Mouse (Mus musculus): ENCODE data around the gene Allc. TPM values are rescaled to one million over a fixed set of nuclear protein-coding genes. Genes with fewer than 3 reads are reported as not detected.

Allc gene
- not detected in 2 replicates for polyA plus RNA-seq (2012; rRNA removed)

DNA sequence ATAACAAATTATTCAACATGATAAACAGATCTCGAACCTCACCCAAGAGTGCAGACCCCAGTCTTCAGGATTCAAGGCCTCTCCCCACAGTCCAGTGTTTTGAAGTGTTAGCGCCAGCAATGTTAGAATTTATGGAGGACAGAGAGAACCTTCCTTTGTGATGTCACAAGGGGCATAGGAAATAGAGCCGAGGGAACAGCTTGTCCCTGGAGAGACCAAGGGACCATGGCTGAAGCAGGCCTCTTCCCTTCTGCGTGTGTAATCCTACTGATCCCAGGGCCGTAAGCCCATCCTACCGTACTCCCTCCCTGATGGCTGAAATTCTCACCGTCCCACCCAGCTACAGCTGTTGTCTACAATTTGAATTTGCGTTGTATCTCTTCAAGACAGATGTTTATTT, at the start of gene Allc:
Gene Allc, minus strand, starts transcription at position 101 of the 400 bp plus-strand sequence.
- H3K27me3 ChIP-seq (ENCODE audit: control insufficient read depth, insufficient read depth, low read length), result no peaks in the 10 kb centered on the region
- no peaks in the 10 kb centered on the region for H3K4me1 ChIP-seq (ENCODE audit: control insufficient read depth, insufficient read depth, insufficient read length, low read length)
- H3K36me3 ChIP-seq (ENCODE audit: control insufficient read depth, insufficient read depth, low read length), result no peaks in the 10 kb centered on the region
- whole genome bisulfite sequencing, result 78% methylated on average over 8 of the region's 8 CpGs
- no peak within 1 kb of the TSS for H3K4me3 ChIP-seq (ENCODE audit: low read depth, low read length)
- TF ChIP-seq POLR2A (IDR thresholded peaks at IDR 0.05; ENCODE audit: low read depth, low read length), result no peak
- TF ChIP-seq CTCF (IDR thresholded peaks at IDR 0.05; ENCODE audit: extremely low read depth, insufficient read length, insufficient replicate concordance, low read depth, low read length), result no peak
- no peak within 1 kb of the TSS for H3K27ac ChIP-seq (ENCODE audit: insufficient read depth, low read depth, low read length)

DNA sequence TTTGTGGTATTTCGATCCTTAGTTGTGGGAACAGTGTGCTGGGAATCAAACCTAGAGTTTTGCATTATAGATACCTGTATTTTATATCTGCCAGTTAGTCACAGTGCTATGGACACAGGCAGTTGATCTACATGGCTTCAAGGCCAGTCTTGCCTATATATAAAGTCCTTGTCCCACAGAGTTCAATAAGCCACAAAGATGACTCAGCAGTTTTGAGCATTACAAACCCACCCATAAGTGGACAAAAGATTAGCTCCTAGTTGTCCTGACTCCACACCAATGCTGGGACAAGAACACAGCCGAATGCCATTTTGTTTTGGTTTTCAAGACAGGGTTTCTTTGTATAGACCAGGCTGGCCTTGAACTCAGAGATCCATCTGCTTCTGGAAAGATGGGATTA, 46.1 kb upstream of the Allc start:
- Histone ChIP-seq H3K4me1 (ENCODE audit: control insufficient read depth, insufficient read depth, insufficient read length, low read length) (no peaks in the 10 kb centered on the region), H3K27me3 (ENCODE audit: control insufficient read depth, insufficient read depth, low read length) (no peaks in the 10 kb centered on the region), H3K36me3 (ENCODE audit: control insufficient read depth, insufficient read depth, low read length) (peaks cover 51% of the 10 kb centered on the region), H3K4me3 (ENCODE audit: low read depth, low read length) (no peak overlapping the region), H3K27ac (ENCODE audit: insufficient read depth, low read depth, low read length) (no peak overlapping the region)
- TF ChIP-seq POLR2A (IDR thresholded peaks at IDR 0.05; ENCODE audit: low read depth, low read length) (no peak), CTCF (IDR thresholded peaks at IDR 0.05; ENCODE audit: extremely low read depth, insufficient read length, insufficient replicate concordance, low read depth, low read length) (no peak)
- 90% methylated on average over 2 of the region's 2 CpGs for WGBS

DNA sequence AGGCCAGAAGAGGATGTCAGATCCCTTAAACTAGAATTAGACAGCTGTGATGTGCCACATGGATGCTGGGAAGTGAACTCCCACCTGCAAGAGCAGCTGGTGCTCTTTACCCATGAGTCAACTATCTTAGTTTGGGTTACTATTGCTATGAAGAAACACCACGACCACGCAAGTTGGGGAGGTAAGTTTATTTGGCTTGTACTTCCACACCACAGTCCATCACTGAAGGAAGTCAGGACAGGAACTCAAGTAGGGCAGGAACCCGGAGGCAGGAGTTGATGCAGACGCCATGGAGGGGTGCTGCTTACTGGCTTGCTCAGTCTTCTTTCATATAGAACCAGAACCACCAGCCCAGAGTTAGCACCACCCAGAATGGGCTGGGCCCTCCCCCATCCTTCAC, 44.8 kb upstream of the Allc start:
- Histone ChIP-seq H3K36me3 (ENCODE audit: control insufficient read depth, insufficient read depth, low read length) (peaks cover 38% of the 10 kb centered on the region), H3K27me3 (ENCODE audit: control insufficient read depth, insufficient read depth, low read length) (no peaks in the 10 kb centered on the region), H3K4me3 (ENCODE audit: low read depth, low read length) (no peak overlapping the region), H3K27ac (ENCODE audit: insufficient read depth, low read depth, low read length) (no peak overlapping the region), H3K4me1 (ENCODE audit: control insufficient read depth, insufficient read depth, insufficient read length, low read length) (no peaks in the 10 kb centered on the region)
- TF ChIP-seq POLR2A (IDR thresholded peaks at IDR 0.05; ENCODE audit: low read depth, low read length), result no peak
- no peak for TF ChIP-seq CTCF (IDR thresholded peaks at IDR 0.05; ENCODE audit: extremely low read depth, insufficient read length, insufficient replicate concordance, low read depth, low read length)
- WGBS, result 43% methylated on average over 4 of the region's 4 CpGs

DNA sequence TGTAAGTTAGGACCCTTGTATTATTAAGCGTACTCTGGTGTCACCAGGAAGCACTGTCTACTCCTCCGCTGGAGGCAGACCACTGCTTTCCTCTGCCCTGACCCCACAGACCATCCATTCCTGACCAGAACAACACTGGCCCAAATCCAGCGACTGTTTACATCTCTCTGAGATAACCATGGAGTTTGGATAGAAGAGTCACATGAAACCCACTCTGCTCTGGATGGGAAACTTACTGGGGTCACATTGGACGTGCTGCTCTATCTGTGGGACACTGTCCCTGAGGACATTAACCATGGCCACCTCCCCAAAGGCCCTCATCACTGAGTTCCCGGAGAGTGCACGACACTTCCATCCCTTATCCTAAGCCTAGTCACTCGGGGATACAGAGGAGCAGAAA, 43.1 kb upstream of the Allc start:
- Histone ChIP-seq H3K27ac (ENCODE audit: insufficient read depth, low read depth, low read length) (no peak overlapping the region), H3K27me3 (ENCODE audit: control insufficient read depth, insufficient read depth, low read length) (no peaks in the 10 kb centered on the region), H3K4me3 (ENCODE audit: low read depth, low read length) (no peak overlapping the region), H3K36me3 (ENCODE audit: control insufficient read depth, insufficient read depth, low read length) (peaks cover 23% of the 10 kb centered on the region), H3K4me1 (ENCODE audit: control insufficient read depth, insufficient read depth, insufficient read length, low read length) (no peaks in the 10 kb centered on the region)
- TF ChIP-seq CTCF (IDR thresholded peaks at IDR 0.05; ENCODE audit: extremely low read depth, insufficient read length, insufficient replicate concordance, low read depth, low read length), result no peak
- 77% methylated on average over 7 of the region's 7 CpGs for WGBS

DNA sequence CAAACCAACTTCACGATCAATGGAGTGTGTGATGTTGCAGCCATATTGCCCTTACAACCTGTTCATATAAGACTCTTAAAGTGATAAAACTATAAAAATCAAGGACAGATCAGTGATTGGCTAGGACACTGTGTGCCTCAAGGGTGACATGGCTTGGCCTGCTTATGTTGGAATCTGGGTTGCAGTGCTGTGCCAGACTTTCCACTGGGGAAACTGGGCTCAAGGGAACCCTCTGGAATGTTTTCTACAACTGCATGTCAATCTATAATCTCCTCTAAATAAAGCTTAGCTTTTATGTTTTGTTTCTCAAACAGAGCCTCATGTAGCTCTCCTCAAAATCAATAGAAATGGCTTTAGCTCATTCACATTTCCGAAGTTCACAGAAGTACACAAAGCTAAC, 41.9 kb upstream of the Allc start:
- TF ChIP-seq POLR2A (IDR thresholded peaks at IDR 0.05; ENCODE audit: low read depth, low read length), result no peak
- no peak for TF ChIP-seq CTCF (IDR thresholded peaks at IDR 0.05; ENCODE audit: extremely low read depth, insufficient read length, insufficient replicate concordance, low read depth, low read length)
- Histone ChIP-seq H3K36me3 (ENCODE audit: control insufficient read depth, insufficient read depth, low read length) (peaks cover 13% of the 10 kb centered on the region), H3K4me3 (ENCODE audit: low read depth, low read length) (no peak overlapping the region), H3K27me3 (ENCODE audit: control insufficient read depth, insufficient read depth, low read length) (no peaks in the 10 kb centered on the region), H3K27ac (ENCODE audit: insufficient read depth, low read depth, low read length) (no peak overlapping the region), H3K4me1 (ENCODE audit: control insufficient read depth, insufficient read depth, insufficient read length, low read length) (no peaks in the 10 kb centered on the region)
- 46% methylated on average over 2 of the region's 2 CpGs for WGBS

DNA sequence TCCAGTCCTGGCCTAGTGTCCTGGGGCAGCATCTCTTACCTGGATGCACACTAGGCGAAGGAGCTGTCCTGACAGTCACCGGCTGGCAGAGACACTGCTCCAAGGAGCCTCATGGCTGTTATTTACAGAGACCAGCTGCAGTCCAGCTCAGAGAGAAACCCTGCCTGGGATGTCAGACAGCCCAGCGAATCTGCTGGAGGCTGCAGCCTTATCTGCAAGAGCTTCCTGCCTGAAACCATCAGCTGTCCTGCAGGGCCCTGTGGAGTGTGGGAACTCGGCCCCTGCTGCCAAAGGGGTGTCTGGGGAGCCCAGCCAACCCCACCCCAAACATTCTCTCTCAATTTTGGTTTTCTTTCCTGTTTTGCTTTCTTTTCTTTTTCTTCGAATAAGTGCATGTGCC, 40.9 kb upstream of the Allc start, which contains the start of gene Colec11:
Gene Colec11, minus strand, starts transcription at position 183 of the 400 bp plus-strand sequence.
- H3K4me1 ChIP-seq (ENCODE audit: control insufficient read depth, insufficient read depth, insufficient read length, low read length), result no peaks in the 10 kb centered on the region
- 46% methylated on average over 5 of the region's 5 CpGs for whole genome bisulfite sequencing
- no peak within 1 kb of the TSS for H3K4me3 ChIP-seq (ENCODE audit: low read depth, low read length)
- peaks cover 3% of the 10 kb centered on the region for H3K36me3 ChIP-seq (ENCODE audit: control insufficient read depth, insufficient read depth, low read length)
- no peak within 1 kb of the TSS for H3K27ac ChIP-seq (ENCODE audit: insufficient read depth, low read depth, low read length)
- TF ChIP-seq POLR2A (IDR thresholded peaks at IDR 0.05; ENCODE audit: low read depth, low read length) (no peak), CTCF (IDR thresholded peaks at IDR 0.05; ENCODE audit: extremely low read depth, insufficient read length, insufficient replicate concordance, low read depth, low read length) (no peak)
- no peaks in the 10 kb centered on the region for H3K27me3 ChIP-seq (ENCODE audit: control insufficient read depth, insufficient read depth, low read length)

DNA sequence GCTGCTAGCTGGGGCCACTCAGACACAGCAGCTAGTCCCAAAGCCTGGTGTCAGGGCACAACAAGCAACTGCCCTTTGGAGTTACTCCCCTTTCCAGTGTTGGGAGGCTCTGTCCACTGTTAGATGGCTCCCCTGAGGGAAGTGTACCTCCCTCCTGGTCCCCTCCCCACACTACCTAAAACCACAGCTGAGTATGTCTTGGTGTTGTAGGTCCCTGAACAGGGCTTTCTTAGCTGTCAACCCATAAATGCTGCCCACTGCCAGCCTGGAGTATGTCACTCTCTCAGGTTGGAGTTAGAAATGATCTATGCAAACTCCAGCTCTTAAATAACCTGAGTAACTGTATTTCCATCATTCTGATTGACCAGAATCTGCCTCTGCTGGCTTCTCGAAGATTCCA, 40.3 kb upstream of the Allc start:
- H3K27me3 ChIP-seq (ENCODE audit: control insufficient read depth, insufficient read depth, low read length), result no peaks in the 10 kb centered on the region
- TF ChIP-seq CTCF (IDR thresholded peaks at IDR 0.05; ENCODE audit: extremely low read depth, insufficient read length, insufficient replicate concordance, low read depth, low read length) (no peak), POLR2A (IDR thresholded peaks at IDR 0.05; ENCODE audit: low read depth, low read length) (no peak)
- H3K36me3 ChIP-seq (ENCODE audit: control insufficient read depth, insufficient read depth, low read length), result no peaks in the 10 kb centered on the region
- H3K4me3 ChIP-seq (ENCODE audit: low read depth, low read length), result no peak overlapping the region
- 85% methylated on average over 1 of the region's 1 CpGs for WGBS
- H3K4me1 ChIP-seq (ENCODE audit: control insufficient read depth, insufficient read depth, insufficient read length, low read length), result no peaks in the 10 kb centered on the region
- no peak overlapping the region for H3K27ac ChIP-seq (ENCODE audit: insufficient read depth, low read depth, low read length)

GRCm38 (mm10) chr12:28622167-28622532, 39.8 kb upstream of the Allc start:
- 31% methylated on average over 5 of the region's 5 CpGs for WGBS
- no peak overlapping the region for H3K27ac ChIP-seq (ENCODE audit: insufficient read depth, low read depth, low read length)
- H3K36me3 ChIP-seq (ENCODE audit: control insufficient read depth, insufficient read depth, low read length), result no peaks in the 10 kb centered on the region
- TF ChIP-seq CTCF (IDR thresholded peaks at IDR 0.05; ENCODE audit: extremely low read depth, insufficient read length, insufficient replicate concordance, low read depth, low read length) (no peak), POLR2A (IDR thresholded peaks at IDR 0.05; ENCODE audit: low read depth, low read length) (no peak)
- H3K4me3 ChIP-seq (ENCODE audit: low read depth, low read length), result no peak overlapping the region
- H3K4me1 ChIP-seq (ENCODE audit: control insufficient read depth, insufficient read depth, insufficient read length, low read length), result no peaks in the 10 kb centered on the region
- H3K27me3 ChIP-seq (ENCODE audit: control insufficient read depth, insufficient read depth, low read length), result no peaks in the 10 kb centered on the region
